Mouse (Mus musculus) lung, postnatal 0 days (tissue): ENCODE data around the gene Frmd4a. TPM values are rescaled to one million over a fixed set of nuclear protein-coding genes. Genes with fewer than 3 reads are reported as not detected.

Experiments used
- ATAC-seq: fragments of 200-750 bp; cut with Nextera tagmentation; 2 replicates; pipeline ENCODE4 v1.8.0; 2017; ENCODE audit warnings: moderate library complexity
- DNase-seq: peaks from one replicate; pipeline ENCODE4 v3.0.0-alpha.2; 2016; ENCODE audit warnings: low spot score
- H3K27ac ChIP-seq: fragments of 300-500 bp; sonication (generic); 2 replicates; pipeline ENCODE4 v1.5.1; 2014; ENCODE audit warnings: antibody characterized with exemption, mild to moderate bottlenecking, low read length, mixed read lengths
- H3K27me3 ChIP-seq: fragments of 300-500 bp; sonication (generic); replicated peaks from 2 replicates; pipeline ENCODE4 v1.6.1; 2014; ENCODE audit warnings: low read length, mixed read lengths; ENCODE audit not compliant: insufficient read depth
- H3K36me3 ChIP-seq: fragments of 300-500 bp; sonication (generic); 2 replicates; pipeline ENCODE4 v1.6.1; 2014; ENCODE audit warnings: low read length, mixed read lengths; ENCODE audit not compliant: insufficient read depth
- H3K4me1 ChIP-seq: fragments of 300-500 bp; sonication (generic); 2 replicates; pipeline ENCODE4 v1.6.1; 2014; ENCODE audit warnings: antibody characterized with exemption, low read depth, low read length, mixed read lengths; ENCODE audit not compliant: insufficient read depth
- H3K4me2 ChIP-seq: fragments of 300-500 bp; sonication (generic); replicated peaks from 2 replicates; pipeline ENCODE4 v1.6.1; 2014; ENCODE audit warnings: low read depth, mild to moderate bottlenecking, low read length, moderate library complexity, mixed read lengths
- H3K4me3 ChIP-seq: fragments of 300-500 bp; sonication (generic); 2 replicates; pipeline ENCODE4 v1.5.1; 2014; ENCODE audit warnings: low read depth, low read length
- H3K9ac ChIP-seq: fragments of 300-500 bp; sonication (generic); replicated peaks from 2 replicates; pipeline ENCODE4 v1.6.1; 2014; ENCODE audit warnings: low read depth, mild to moderate bottlenecking
- H3K9me3 ChIP-seq: fragments of 300-500 bp; sonication (generic); 2 replicates; pipeline ENCODE4 v1.6.1; 2016; ENCODE audit warnings: low read length, mixed read lengths
- CTCF ChIP-seq: IDR thresholded peaks from 2 replicates; pipeline ENCODE4 v1.5.1; 2016; ENCODE audit warnings: antibody characterized with exemption, mild to moderate bottlenecking
- EP300 ChIP-seq: IDR thresholded peaks from 2 replicates; pipeline ENCODE4 v1.6.1; 2016; ENCODE audit warnings: antibody characterized with exemption, mild to moderate bottlenecking, control low read depth
- WGBS: fragments of 180-500 bp; shearing (Covaris S2); extraction: QIAGEN DNeasy Blood & Tissue Kit; methylation state at CpG from one replicate; pipeline ENCODE4 v1.1.7; 2014; 5-methylcytosine and 5-hydroxymethylcytosine counted together
- polyA plus RNA-seq: library from polyadenylated mRNA; unstranded; fragments of >200 nt; fragmentation: Nextera tagmentation; extraction: Ambion mirVana; gene quantifications from 2 replicates; pipeline ENCODE4 v1.2.1, GENCODE M21; 2015

The Frmd4a gene
- polyA plus RNA-seq, 1 experiment from 2014 or later: 15.8 TPM

GRCm38 (mm10) chr2:4494478-4494877 lies 477.0 kb downstream of the Frmd4a start:
- no peak overlapping the region for H3K27ac ChIP-seq
- H3K9ac ChIP-seq: no peak overlapping the region
- H3K4me1 ChIP-seq: no peaks in the 10 kb centered on the region
- no peaks in the 10 kb centered on the region for H3K9me3 ChIP-seq
- DNase-seq (no peak), ATAC-seq (no peak)
- H3K27me3 ChIP-seq: no peaks in the 10 kb centered on the region
- 60% methylated on average over 2 of the region's 2 CpGs for WGBS
- no peak for TF ChIP-seq EP300
- no peak for TF ChIP-seq CTCF
- H3K4me2 ChIP-seq: no peak overlapping the region
- H3K36me3 ChIP-seq: no peaks in the 10 kb centered on the region
- H3K4me3 ChIP-seq: no peak overlapping the region

DNA sequence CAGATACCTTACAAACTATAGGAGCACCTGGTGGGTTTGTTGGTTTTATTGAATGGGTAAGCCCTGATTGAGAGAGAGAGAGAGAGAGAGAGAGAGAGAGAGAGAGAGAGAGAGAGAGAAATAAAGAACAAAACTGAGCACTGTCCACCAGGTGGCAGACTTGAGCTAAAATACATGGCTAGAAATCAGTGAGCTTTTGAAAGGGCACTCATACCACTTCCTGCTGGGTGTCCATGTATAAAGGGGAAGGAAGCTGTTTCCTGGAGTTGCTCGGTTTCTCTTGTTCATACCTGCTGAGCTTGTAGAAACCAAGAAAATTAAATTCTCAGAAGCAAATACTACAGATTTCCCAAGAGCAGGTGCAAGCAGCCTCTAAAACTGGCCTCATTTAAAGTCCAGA lies 481.7 kb downstream of the Frmd4a start:
- ATAC-seq: peak; percentile 63
- peak; percentile 92 for DNase-seq
- 0% methylated on average over 1 of the region's 1 CpGs for WGBS

GRCm38 (mm10) chr2:4499916-4500315 lies 482.4 kb downstream of the Frmd4a start:
- 90% methylated on average over 9 of the region's 9 CpGs for WGBS
- DNase-seq: no peak
- H3K4me2 ChIP-seq: no peak overlapping the region

More for the DNA sequence above, 481.7 kb downstream of the Frmd4a start:
- Histone ChIP-seq H3K9ac (no peak overlapping the region), H3K27me3 (no peaks in the 10 kb centered on the region), H3K4me1 (peaks cover 4% of the 10 kb centered on the region; the same call in 1 of the 2 replicates), H3K36me3 (no peaks in the 10 kb centered on the region), H3K4me2 (no peak overlapping the region), H3K9me3 (no peaks in the 10 kb centered on the region), H3K4me3 (no peak overlapping the region), H3K27ac (no peak overlapping the region)
- TF ChIP-seq EP300 (no peak), CTCF (peak; percentile 83)

DNA sequence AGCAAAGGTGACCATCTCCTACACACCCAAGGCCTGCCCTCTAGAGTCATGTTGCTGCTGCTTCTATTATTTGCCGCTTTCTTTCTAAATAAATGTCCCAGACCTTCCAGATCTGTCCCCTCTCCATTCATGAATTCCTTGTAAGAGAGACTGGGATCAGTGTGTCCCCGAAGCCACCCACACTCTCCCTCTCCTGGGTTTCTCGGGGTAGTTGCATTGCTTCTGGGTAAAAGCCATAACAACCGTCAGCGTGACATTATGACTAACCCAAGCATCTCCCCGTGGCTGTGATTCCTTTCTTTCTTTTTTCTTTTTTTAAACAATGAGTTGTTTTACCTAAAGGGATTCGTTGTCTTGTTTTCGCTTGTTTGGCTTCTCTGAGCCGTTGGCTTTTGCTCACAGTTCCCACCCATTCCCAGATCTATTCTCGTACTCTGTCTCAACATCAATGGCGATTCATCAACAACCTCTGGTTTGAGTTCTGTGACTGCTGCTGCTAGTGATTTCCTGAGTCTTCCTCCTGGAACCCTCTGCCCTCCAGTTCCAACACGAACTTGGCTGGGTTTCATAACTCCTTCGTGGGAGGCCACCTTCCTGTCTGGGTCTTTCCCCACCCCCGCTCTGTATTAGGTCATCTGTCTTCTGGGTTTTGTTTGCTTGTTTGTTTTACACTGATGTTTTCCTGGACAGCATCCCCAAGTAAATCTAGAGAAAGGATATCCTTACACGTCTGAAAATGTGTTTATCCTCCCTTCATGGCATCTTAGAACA lies 483.9 kb downstream of the Frmd4a start:
- Histone ChIP-seq H3K4me2 (no peak overlapping the region), H3K4me3 (no peak overlapping the region), H3K9me3 (no peaks in the 10 kb centered on the region), H3K4me1 (peaks cover 4% of the 10 kb centered on the region; the same call in 1 of the 2 replicates), H3K27me3 (no peaks in the 10 kb centered on the region), H3K9ac (no peak overlapping the region), H3K27ac (no peak overlapping the region), H3K36me3 (no peaks in the 10 kb centered on the region)
- ATAC-seq (peak; percentile 81), DNase-seq (peak; percentile 80)
- 47% methylated on average over 15 of the region's 15 CpGs for WGBS
- TF ChIP-seq EP300 (peak; percentile 91), CTCF (no peak)

More at GRCm38 (mm10) chr2:4499916-4500315, 482.4 kb downstream of the Frmd4a start:
- no peaks in the 10 kb centered on the region for H3K9me3 ChIP-seq
- H3K27me3 ChIP-seq: no peaks in the 10 kb centered on the region
- H3K4me1 ChIP-seq: peaks cover 4% of the 10 kb centered on the region; the same call in 1 of the 2 replicates
- no peak for ATAC-seq
- H3K4me3 ChIP-seq: no peak overlapping the region
- no peak overlapping the region for H3K9ac ChIP-seq
- H3K27ac ChIP-seq: no peak overlapping the region
- no peaks in the 10 kb centered on the region for H3K36me3 ChIP-seq
- no peak for TF ChIP-seq EP300
- TF ChIP-seq CTCF: no peak

DNA sequence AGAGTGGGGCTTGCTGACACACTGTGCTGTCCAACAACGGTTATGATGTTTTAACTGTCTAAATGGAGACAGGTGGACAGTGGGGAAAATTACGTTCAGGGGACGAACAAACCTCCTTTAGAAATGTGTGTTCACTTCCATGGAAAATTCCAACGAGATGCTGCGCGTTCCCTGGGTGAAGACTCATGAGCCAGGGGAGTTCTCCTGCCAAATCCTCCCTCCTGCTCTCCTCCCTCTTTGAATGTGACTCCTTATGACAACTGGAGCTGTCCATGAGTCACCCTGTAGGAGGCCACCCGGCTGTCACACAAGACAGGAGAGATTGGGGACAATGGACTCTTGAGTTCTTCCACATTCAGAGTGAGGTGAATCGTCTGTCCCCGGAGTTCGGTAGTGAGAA lies 486.9 kb downstream of the Frmd4a start:
- ATAC-seq (no peak), DNase-seq (no peak)
- no peaks in the 10 kb centered on the region for H3K9me3 ChIP-seq
- H3K27ac ChIP-seq: no peak overlapping the region
- no peaks in the 10 kb centered on the region for H3K36me3 ChIP-seq
- H3K27me3 ChIP-seq: no peaks in the 10 kb centered on the region
- 79% methylated on average over 10 of the region's 10 CpGs for WGBS
- no peak overlapping the region for H3K4me2 ChIP-seq
- H3K4me1 ChIP-seq: peaks cover 4% of the 10 kb centered on the region; the same call in 1 of the 2 replicates
- TF ChIP-seq EP300: no peak
- no peak overlapping the region for H3K4me3 ChIP-seq
- no peak overlapping the region for H3K9ac ChIP-seq

GRCm38 (mm10) chr2:4505695-4506094 lies 488.2 kb downstream of the Frmd4a start:
- ATAC-seq: no peak
- WGBS: 94% methylated on average over 4 of the region's 4 CpGs
- TF ChIP-seq EP300 (no peak), CTCF (no peak)

More at GRCm38 (mm10) chr2:4505695-4506094, 488.2 kb downstream of the Frmd4a start:
- Histone ChIP-seq H3K36me3 (no peaks in the 10 kb centered on the region), H3K9ac (no peak overlapping the region), H3K4me3 (no peak overlapping the region), H3K27me3 (no peaks in the 10 kb centered on the region), H3K4me2 (no peak overlapping the region), H3K9me3 (no peaks in the 10 kb centered on the region), H3K27ac (no peak overlapping the region), H3K4me1 (peaks cover 4% of the 10 kb centered on the region; the same call in 1 of the 2 replicates)
- no peak for DNase-seq
